Mouse (Mus musculus) right cerebral cortex, postnatal 4 days (tissue): ENCODE measurements around the gene Ppp1r16b.

Source experiments
- DNase-seq: peaks from one replicate; pipeline ENCODE4 v3.0.0-alpha.2; 2022

Gene Ppp1r16b

GRCm38 (mm10) chr2:158771066-158771763 lies 106.0 kb downstream of the Ppp1r16b start:
- DNase-seq: no peak

- DNase-seq: no peak
These were observed 107.6 kb downstream of the Ppp1r16b start for GRCm38 (mm10) chr2:158772808-158773207.

- DNase-seq: no peak
These were observed 109.7 kb downstream of the Ppp1r16b start for GRCm38 (mm10) chr2:158774886-158775285.

DNA sequence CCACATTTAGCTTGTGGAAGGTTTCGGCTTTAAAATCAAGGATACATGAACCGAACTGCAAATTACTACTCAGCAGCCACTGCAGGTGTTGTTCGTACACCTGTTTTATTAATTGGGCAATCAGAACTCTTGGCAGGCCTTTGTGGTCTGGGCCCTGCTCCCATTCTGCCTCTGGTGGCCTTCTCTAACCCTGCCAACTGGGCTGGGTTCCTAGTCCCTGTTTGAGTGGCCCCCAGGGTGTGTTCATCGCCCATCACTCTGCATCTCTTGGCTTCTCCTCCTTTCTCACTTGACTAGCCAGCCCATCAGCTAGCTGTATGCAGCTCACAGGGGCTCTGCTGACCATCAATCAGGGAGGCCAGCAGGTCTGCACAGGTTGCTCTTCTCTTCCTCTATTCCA lies 111.5 kb downstream of the Ppp1r16b start:
- no peak for DNase-seq

- no peak for DNase-seq
These were observed 112.3 kb downstream of the Ppp1r16b start for GRCm38 (mm10) chr2:158777490-158777889.

- no peak for DNase-seq
These were observed 113.2 kb downstream of the Ppp1r16b start for GRCm38 (mm10) chr2:158778349-158778748.

DNA sequence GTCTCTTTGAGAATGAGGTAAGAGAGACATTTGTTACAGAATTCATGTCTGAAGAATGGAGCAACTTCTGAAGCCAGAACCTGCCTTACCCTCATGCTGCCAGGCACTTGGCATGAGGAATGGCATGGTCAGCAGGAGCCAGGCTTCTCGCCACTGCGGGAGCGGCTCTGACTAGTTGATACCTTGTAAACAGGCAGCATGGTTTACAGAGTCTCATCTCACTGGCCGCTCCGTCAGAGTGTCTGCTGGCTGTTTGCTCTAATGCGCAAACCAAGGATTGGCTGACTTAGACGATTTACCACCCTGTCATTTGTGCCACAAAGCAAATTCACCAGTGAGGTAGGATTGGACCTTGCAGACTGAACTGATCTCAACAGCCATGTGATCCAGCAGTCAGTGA lies 115.9 kb downstream of the Ppp1r16b start:
- no peak for DNase-seq

GRCm38 (mm10) chr2:158786927-158787795 lies 122.0 kb downstream of the Ppp1r16b start:
- DNase-seq: peak; percentile 30

GRCm38 (mm10) chr2:158794494-158795004 lies 129.4 kb downstream of the Ppp1r16b start, which contains the start of gene Dhx35:
Dhx35 (plus strand) TSS chr2:158794807.
- peak; percentile 87 for DNase-seq

- DNase-seq: no peak
These were observed 129.8 kb downstream of the Ppp1r16b start for GRCm38 (mm10) chr2:158795043-158795442.

DNA sequence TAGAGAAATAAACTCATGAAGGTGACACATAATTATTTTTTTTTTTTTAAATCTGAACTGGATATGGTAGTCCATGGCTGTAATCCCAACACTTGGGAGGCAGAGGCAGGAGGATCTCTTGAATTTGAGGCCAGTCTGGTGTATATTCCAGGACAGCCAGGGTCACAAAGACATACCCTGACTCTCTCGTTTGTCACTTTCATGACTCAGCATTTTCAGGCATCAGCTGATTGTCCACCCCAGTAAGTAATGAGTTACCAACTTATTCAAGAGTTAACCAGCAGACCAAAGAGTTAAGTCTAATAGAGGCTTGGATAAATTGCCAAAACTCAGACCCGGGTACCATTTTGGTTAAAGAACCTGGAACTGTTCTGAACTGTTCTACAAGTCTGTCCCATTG lies 130.7 kb downstream of the Ppp1r16b start:
- DNase-seq: no peak

DNA sequence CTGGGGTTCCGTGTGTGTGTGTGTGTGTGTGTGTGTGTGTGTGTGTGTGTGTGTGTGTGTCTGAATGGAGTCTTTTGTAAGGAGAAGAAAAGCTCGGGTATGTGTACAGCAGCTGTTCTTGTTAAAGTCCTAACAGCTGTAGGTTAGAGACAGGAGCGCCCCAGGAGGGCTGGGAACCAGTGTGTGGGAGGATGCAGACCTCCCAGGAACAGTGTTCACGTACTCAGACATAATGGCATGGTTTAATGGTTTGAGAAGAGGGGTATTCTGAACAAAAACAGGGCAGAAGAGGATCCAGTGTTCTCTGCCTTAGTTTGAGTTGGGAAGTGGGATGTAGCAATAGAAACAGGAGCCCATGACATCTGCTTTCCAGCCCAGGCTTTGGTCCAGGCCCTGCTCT lies 134.1 kb downstream of the Ppp1r16b start:
- no peak for DNase-seq

DNA sequence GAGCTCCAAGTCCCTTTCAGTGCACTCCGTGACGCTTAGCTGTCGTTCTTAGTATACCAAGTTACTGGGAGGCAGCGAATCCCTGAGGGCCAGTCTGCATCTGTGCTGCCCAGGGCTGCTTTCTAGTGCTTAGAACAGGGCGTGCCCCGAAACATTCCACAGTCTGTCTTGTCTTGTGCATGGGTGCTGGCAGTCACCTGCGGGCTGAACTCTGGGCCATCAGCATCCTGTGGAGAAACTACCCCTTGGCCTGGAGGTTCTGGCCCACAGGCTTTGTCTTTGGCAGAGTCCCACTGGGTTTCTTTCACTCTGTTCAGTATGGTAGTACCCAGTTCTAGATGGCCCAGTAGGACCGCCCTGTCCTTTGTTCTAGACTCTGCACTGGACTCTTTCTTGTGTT lies 135.6 kb downstream of the Ppp1r16b start:
- DNase-seq: no peak

DNA sequence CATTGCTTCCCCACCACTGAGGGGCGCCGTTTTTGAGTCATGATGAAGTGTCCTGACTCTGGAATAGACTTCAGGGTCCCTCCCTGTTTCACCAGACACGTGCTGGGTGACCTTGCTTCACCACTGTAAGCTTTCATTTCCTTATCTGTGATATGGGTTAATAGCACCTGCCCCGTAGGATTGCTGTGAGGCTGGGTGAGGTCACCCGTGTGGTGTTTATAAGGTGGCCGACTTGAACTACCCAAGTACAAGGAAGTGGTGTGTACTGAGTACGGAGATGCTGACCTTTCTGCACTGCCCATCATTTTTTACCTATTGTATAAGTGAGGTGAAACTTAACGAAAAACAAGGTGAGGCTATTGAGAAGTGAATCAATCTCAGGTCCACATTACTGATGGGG lies 138.4 kb downstream of the Ppp1r16b start:
- DNase-seq: no peak

DNA sequence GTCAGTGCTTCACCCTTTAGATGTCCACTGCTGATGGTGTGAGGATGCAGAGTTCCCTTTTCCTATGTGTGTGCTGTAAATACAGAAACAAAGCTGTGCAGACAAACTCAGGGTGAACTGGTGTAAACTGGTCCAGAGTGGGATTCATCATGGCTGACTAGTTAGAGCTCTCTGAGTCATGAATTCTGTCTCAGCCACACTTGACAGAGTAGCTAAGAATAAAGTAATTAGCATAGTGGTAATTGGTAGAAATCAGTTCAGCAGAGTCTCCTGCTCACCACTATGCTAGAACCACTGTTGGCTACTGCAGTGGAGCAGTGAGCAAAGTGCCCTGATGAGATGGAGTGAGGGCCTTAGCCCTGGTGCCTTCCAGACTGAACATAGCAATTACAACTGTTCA lies 150.5 kb downstream of the Ppp1r16b start:
- no peak for DNase-seq
